Mouse (Mus musculus): ENCODE measurements around the gene Utrn. TPM values are rescaled to one million over a fixed set of nuclear protein-coding genes. Genes with fewer than 3 reads are reported as not detected.

Utrn gene
- polyA plus RNA-seq, 1 experiment from 2014 or later, result 25.6 TPM

Other genes starting within 250 kb of the Utrn start
- 1.8 and 2.0 TPM in 2 replicates for gene Stx11, start 94.9 kb upstream of the Utrn start, polyA plus RNA-seq (2015; fragmentation: Nextera tagmentation; extraction: Ambion mirVana)
- gene Sf3b5, start 136.0 kb upstream of the Utrn start, polyA plus RNA-seq (2015; fragmentation: Nextera tagmentation; extraction: Ambion mirVana), result 23.6 and 24.3 TPM in 2 replicates
- gene Plagl1, start 191.1 kb upstream of the Utrn start, polyA plus RNA-seq (2015; fragmentation: Nextera tagmentation; extraction: Ambion mirVana), result 30.8 and 34.1 TPM in 2 replicates

All from hindbrain, embryonic 15.5 days (tissue).